Mouse (Mus musculus): ENCODE results near the gene Odf3l1. TPM values are rescaled to one million over a fixed set of nuclear protein-coding genes. Genes with fewer than 3 reads are reported as not detected.

Gene Odf3l1
- polyA plus RNA-seq, 1 experiment: 2.2 TPM

- WGBS: 47% methylated on average over 7 of the region's 7 CpGs
- DNase-seq (ENCODE audit: low read depth, low spot score): no peak
Observed at GRCm38 (mm10) chr9:56883470-56883869, 19.0 kb upstream of the Odf3l1 start.

- no peak for DNase-seq (ENCODE audit: low read depth, low spot score)
- WGBS: 31% methylated on average over 12 of the region's 12 CpGs
Observed at GRCm38 (mm10) chr9:56882818-56883217, 18.3 kb upstream of the Odf3l1 start.

- 80% methylated on average over 4 of the region's 4 CpGs for WGBS
- DNase-seq (ENCODE audit: low read depth, low spot score): no peak
Observed at GRCm38 (mm10) chr9:56882283-56882682, 17.8 kb upstream of the Odf3l1 start.

GRCm38 (mm10) chr9:56881539-56882082 lies 17.1 kb upstream of the Odf3l1 start:
- no peak for DNase-seq (ENCODE audit: low read depth, low spot score)
- WGBS: 55% methylated on average over 3 of the region's 3 CpGs

GRCm38 (mm10) chr9:56880790-56881189 lies 16.3 kb upstream of the Odf3l1 start:
- no peak for DNase-seq (ENCODE audit: low read depth, low spot score)
- WGBS: 66% methylated on average over 9 of the region's 9 CpGs

- DNase-seq (ENCODE audit: low read depth, low spot score): no peak
- 62% methylated on average over 5 of the region's 5 CpGs for WGBS
Observed at GRCm38 (mm10) chr9:56877284-56877683, 12.8 kb upstream of the Odf3l1 start.

GRCm38 (mm10) chr9:56876784-56877183 lies 12.3 kb upstream of the Odf3l1 start:
- DNase-seq (ENCODE audit: low read depth, low spot score): no peak
- WGBS: 33% methylated on average over 9 of the region's 9 CpGs

- no peak for DNase-seq (ENCODE audit: low read depth, low spot score)
- 55% methylated on average over 1 of the region's 1 CpGs for WGBS
Observed at GRCm38 (mm10) chr9:56873097-56873496, 8.6 kb upstream of the Odf3l1 start.

- DNase-seq (ENCODE audit: low read depth, low spot score): no peak
- 71% methylated on average over 5 of the region's 5 CpGs for WGBS
Observed at GRCm38 (mm10) chr9:56872105-56872903, 7.8 kb upstream of the Odf3l1 start.

- DNase-seq (ENCODE audit: low read depth, low spot score): no peak
- 36% methylated on average over 5 of the region's 5 CpGs for whole genome bisulfite sequencing
Observed at GRCm38 (mm10) chr9:56871191-56871590, 6.7 kb upstream of the Odf3l1 start.

GRCm38 (mm10) chr9:56870778-56871177 lies 6.3 kb upstream of the Odf3l1 start:
- 60% methylated on average over 10 of the region's 10 CpGs for WGBS
- DNase-seq (ENCODE audit: low read depth, low spot score): no peak

- DNase-seq (ENCODE audit: low read depth, low spot score): no peak
- WGBS: 64% methylated on average over 13 of the region's 13 CpGs
Observed at GRCm38 (mm10) chr9:56869552-56869951, 5.1 kb upstream of the Odf3l1 start.

- WGBS: 64% methylated on average over 6 of the region's 6 CpGs
Observed at GRCm38 (mm10) chr9:56868292-56868691, 3.8 kb upstream of the Odf3l1 start.

GRCm38 (mm10) chr9:56866430-56866829 lies 2.0 kb upstream of the Odf3l1 start:
- no peak for DNase-seq (ENCODE audit: low read depth, low spot score)
- 58% methylated on average over 5 of the region's 5 CpGs for WGBS

More at GRCm38 (mm10) chr9:56868292-56868691, 3.8 kb upstream of the Odf3l1 start:
- DNase-seq (ENCODE audit: low read depth, low spot score): no peak

- DNase-seq (ENCODE audit: low read depth, low spot score): no peak
- WGBS: 51% methylated on average over 11 of the region's 11 CpGs
Observed at GRCm38 (mm10) chr9:56865673-56866400, 1.4 kb upstream of the Odf3l1 start.

GRCm38 (mm10) chr9:56864832-56865231 lies 353 bp upstream of the Odf3l1 start, which contains the start of gene Cspg4:
Gene Cspg4, plus strand, starts transcription at chr9:56865033.
- WGBS: 4% methylated on average over 24 of the region's 24 CpGs
- DNase-seq (ENCODE audit: low read depth, low spot score): no peak

GRCm38 (mm10) chr9:56862863-56863262 lies 1.6 kb downstream of the Odf3l1 start:
- WGBS: 18% methylated on average over 2 of the region's 2 CpGs
- no peak for DNase-seq (ENCODE audit: low read depth, low spot score)

- 43% methylated on average over 15 of the region's 15 CpGs for WGBS
- no peak for DNase-seq (ENCODE audit: low read depth, low spot score)
Observed at GRCm38 (mm10) chr9:56860486-56861269, 3.8 kb downstream of the Odf3l1 start.

GRCm38 (mm10) chr9:56860035-56860434 lies 4.4 kb downstream of the Odf3l1 start:
- no peak for DNase-seq (ENCODE audit: low read depth, low spot score)
- WGBS: 72% methylated on average over 3 of the region's 3 CpGs

- WGBS: 57% methylated on average over 3 of the region's 3 CpGs
- no peak for DNase-seq (ENCODE audit: low read depth, low spot score)
Observed at GRCm38 (mm10) chr9:56857463-56857862, 7.0 kb downstream of the Odf3l1 start.

All from large intestine, adult 2 months (tissue).